Mouse (Mus musculus): ENCODE data around the gene Pdpn.

Pdpn gene

DNA sequence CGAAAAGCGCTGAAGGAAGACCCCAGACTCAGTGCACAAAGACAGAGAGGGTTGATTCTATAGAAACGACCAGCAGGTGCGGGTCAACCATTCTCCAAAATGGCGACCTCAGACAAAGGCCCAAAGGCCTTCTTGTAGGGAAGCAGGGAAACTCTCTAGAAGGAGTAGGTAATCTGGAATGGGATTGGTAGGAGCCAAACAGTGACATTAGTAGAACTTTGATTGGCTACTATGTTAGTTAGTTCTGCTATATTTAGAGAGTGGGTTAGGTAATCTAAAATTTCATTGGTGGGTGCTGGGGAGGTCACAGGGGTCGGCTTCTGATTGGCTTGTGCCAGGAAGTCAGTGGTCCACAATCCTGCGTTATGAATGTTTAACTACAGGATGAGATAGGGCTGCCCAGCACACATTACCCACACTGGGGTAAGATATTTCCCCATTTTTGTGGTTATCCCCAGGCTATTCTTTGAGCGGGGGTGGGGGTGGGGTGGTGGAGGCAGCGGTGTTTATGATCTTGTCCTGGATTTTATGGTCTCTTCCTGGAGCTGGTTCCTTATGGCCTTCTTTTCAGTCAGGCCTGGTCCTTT, 59.7 kb downstream of the Pdpn start:
- no peak for DNase-seq (ENCODE audit: low read depth in 1 of 2, low spot score in 2 of 2)

GRCm38 (mm10) chr4:143239117-143239516, 60.2 kb downstream of the Pdpn start:
- DNase-seq (ENCODE audit: low read depth in 1 of 2, low spot score in 2 of 2), result no peak

GRCm38 (mm10) chr4:143238241-143239031, 60.9 kb downstream of the Pdpn start:
- DNase-seq (ENCODE audit: low read depth in 1 of 2, low spot score in 2 of 2), result no peak

DNA sequence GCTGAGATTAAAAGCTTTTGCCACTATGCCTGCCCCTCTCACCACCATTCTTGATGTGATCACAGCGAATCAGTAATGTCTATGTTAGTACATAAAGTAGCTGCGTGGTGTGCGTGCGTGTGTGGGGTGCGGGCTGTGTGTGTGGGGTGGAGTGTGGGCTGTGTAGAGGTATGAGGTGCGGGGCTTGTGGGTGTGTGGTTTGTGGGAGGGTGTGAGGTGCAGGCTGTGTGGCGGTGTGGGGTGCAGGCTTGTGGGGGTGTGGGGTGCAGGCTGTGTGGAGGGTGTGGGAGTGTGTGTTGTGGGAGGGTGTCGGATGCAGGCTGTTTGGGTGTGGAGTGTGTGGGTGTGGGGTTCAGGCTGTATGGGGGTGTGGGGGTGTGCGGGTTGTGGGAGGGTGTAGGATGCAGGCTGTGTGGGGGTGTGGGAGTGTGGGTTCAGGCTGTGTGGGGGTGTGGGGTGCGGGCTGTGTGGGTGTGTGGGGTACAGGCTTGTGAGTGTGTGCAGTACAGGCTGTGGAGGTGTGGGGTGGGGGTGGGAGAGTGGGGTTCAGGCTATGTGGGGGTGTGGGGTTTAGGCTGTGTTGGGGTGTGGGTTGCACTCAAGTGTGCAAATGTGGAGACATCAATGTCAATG, 67.5 kb downstream of the Pdpn start:
- DNase-seq (ENCODE audit: low read depth in 1 of 2, low spot score in 2 of 2), result no peak

GRCm38 (mm10) chr4:143231110-143231509, 68.3 kb downstream of the Pdpn start:
- DNase-seq (ENCODE audit: low read depth in 1 of 2, low spot score in 2 of 2), result no peak

GRCm38 (mm10) chr4:143227976-143228375, 71.4 kb downstream of the Pdpn start:
- DNase-seq (ENCODE audit: low read depth in 1 of 2, low spot score in 2 of 2), result no peak

DNA sequence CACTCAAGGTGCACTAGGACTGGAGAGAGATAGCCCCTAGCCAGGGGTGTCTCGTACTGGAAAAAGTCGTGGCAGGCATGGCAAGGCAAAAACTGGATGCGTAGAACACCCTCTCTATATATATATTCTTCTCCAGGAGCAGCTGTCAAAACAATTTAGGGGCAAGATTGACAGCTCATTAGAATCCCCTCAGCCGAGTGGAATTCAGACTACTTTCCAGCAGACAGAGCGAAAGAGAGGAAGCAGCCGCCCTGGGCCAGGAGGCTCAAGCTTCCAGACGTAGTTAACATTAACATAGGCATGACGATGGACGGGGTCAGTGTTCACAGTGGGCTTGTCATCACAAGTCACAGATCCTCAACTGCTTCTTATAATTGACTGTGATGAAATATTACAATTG, 73.5 kb downstream of the Pdpn start:
- no peak for DNase-seq (ENCODE audit: low read depth in 1 of 2, low spot score in 2 of 2)

- no peak for DNase-seq (ENCODE audit: low read depth in 1 of 2, low spot score in 2 of 2)
Observed at GRCm38 (mm10) chr4:143219316-143219751, 80.0 kb downstream of the Pdpn start.

GRCm38 (mm10) chr4:143218858-143219257, 80.5 kb downstream of the Pdpn start:
- no peak for DNase-seq (ENCODE audit: low read depth in 1 of 2, low spot score in 2 of 2)

All from monocyte, adult 2 months (primary cell).